In the genomic region with DNA sequence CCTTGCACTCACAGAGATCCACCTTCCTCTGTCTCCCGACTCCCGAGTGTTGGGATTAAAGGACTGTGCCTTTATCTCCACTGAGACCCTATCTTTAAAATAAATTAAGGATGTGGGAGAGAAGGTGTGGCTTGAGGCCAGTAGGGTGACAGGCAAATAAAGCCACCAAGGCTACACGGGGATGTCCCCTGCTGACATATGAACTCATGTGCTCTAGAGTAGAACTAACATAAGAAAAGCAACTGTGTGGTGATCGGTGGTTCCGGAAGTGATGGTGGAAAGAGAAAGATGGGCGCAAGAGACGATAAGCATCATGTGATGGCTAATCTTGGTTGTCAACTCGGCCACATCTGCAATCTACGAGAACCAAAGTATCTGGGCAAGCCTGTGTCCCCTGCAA, we compare ENCODE assay signal across 8 mouse cellular contexts. TPM values are rescaled to one million over a fixed set of nuclear protein-coding genes. Genes with fewer than 3 reads are reported as not detected.
DNase-seq lines count a peak whose midpoint lies in the region; ATAC-seq and TF ChIP-seq lines count a peak whose summit lies in the region.

No protein-coding gene starts in this region.

- 81% methylated on average over 9 of the region's 9 CpGs for WGBS in kidney, embryonic 16.5 days
- WGBS in intestine, postnatal 0 days = 72% methylated on average over 9 of the region's 9 CpGs
- 74% methylated on average over 9 of the region's 9 CpGs for WGBS in neural tube, embryonic 13.5 days

- no peak overlapping the region for H3K27ac ChIP-seq in kidney, embryonic 16.5 days (ENCODE audit: low read length)
- no peak overlapping the region for H3K27ac ChIP-seq in intestine, postnatal 0 days (ENCODE audit: low read depth, low read length)
- H3K27ac ChIP-seq in neural tube, embryonic 13.5 days (replicated peaks) = peak overlapping the region; percentile 53

- intact Hi-C loops in gastrocnemius, postnatal 14 days (cut with DNase I; ENCODE audit: low total_unique reads) = loop anchor here (5.0 kb wide), 1 partner anchor 40 kb away; no protein-coding TSS in a partner anchor
- intact Hi-C loops in gastrocnemius, postnatal 36 days (cut with DNase I) = loop anchor here (5.0 kb wide), 1 partner anchor 45 kb away; no protein-coding TSS in a partner anchor

- no peak overlapping the region for H3K9ac ChIP-seq in kidney, embryonic 16.5 days (replicated peaks; ENCODE audit: low read length)
- H3K9ac ChIP-seq in intestine, postnatal 0 days (ENCODE audit: low read depth, low read length) = no peak overlapping the region
- H3K9ac ChIP-seq in neural tube, embryonic 13.5 days = peak overlapping the region; percentile 60

- peaks cover 28% of the 10 kb centered on the region for H3K36me3 ChIP-seq in kidney, embryonic 16.5 days (ENCODE audit: insufficient read depth, low read length)
- H3K36me3 ChIP-seq in intestine, postnatal 0 days (ENCODE audit: control insufficient read depth, insufficient read depth) = peaks cover 47% of the 10 kb centered on the region
- peaks cover 22% of the 10 kb centered on the region for H3K36me3 ChIP-seq in neural tube, embryonic 13.5 days

- no peak for TF ChIP-seq CTCF in intestine, postnatal 0 days (IDR thresholded peaks at IDR 0.05; ENCODE audit: low read depth)

- H3K9me3 ChIP-seq in kidney, embryonic 16.5 days (ENCODE audit: low read length) = no peaks in the 10 kb centered on the region
- H3K9me3 ChIP-seq in intestine, postnatal 0 days (ENCODE audit: control insufficient read depth) = no peaks in the 10 kb centered on the region
- no peaks in the 10 kb centered on the region for H3K9me3 ChIP-seq in neural tube, embryonic 13.5 days

- peak overlapping the region; percentile 78 for H3K4me2 ChIP-seq in kidney, embryonic 16.5 days (replicated peaks; ENCODE audit: low read depth, low read length)
- H3K4me2 ChIP-seq in intestine, postnatal 0 days (replicated peaks; ENCODE audit: low read depth) = peak overlapping the region; percentile 83; the same call in 1 of the 2 replicates
- peak overlapping the region; percentile 60 for H3K4me2 ChIP-seq in neural tube, embryonic 13.5 days

- 0 out of 2 replicates have a peak overlapping the region, but pooled peaks have one; percentile 55 for H3K4me3 ChIP-seq in kidney, embryonic 16.5 days (ENCODE audit: low read length)
- H3K4me3 ChIP-seq in intestine, postnatal 0 days (ENCODE audit: low read depth, low read length) = no peak overlapping the region
- H3K4me3 ChIP-seq in neural tube, embryonic 13.5 days = peak overlapping the region; percentile 41

- no peaks in the 10 kb centered on the region for H3K27me3 ChIP-seq in kidney, embryonic 16.5 days (ENCODE audit: insufficient read depth, low read length)
- no peaks in the 10 kb centered on the region for H3K27me3 ChIP-seq in intestine, postnatal 0 days (replicated peaks; ENCODE audit: control insufficient read depth, insufficient read depth, low read length)
- no peaks in the 10 kb centered on the region for H3K27me3 ChIP-seq in neural tube, embryonic 13.5 days

- H3K4me1 ChIP-seq in kidney, embryonic 16.5 days (ENCODE audit: insufficient read depth, low read length) = no peaks in the 10 kb centered on the region; the same call in 1 of the 2 replicates
- no peaks in the 10 kb centered on the region for H3K4me1 ChIP-seq in intestine, postnatal 0 days (replicated peaks; ENCODE audit: control insufficient read depth, insufficient read depth, low read length)
- peaks cover 15% of the 10 kb centered on the region for H3K4me1 ChIP-seq in neural tube, embryonic 13.5 days (replicated peaks)

- no peak for DNase-seq in kidney, adult 18-20 months
- no peak for DNase-seq in gastrocnemius, postnatal 14 days
- no peak for DNase-seq in gastrocnemius, postnatal 36 days
- DNase-seq in spleen, adult 18-20 months = no peak

- ATAC-seq in kidney, embryonic 16.5 days (ENCODE audit: low FRiP score, low TSS enrichment) = no peak
- ATAC-seq in erythroblast, adult 5-6 weeks (replicated peaks; ENCODE audit: low FRiP score, poor library complexity, severe bottlenecking) = peak; percentile 9; the same call in 1 of the 2 replicates
- no peak for ATAC-seq in intestine, postnatal 0 days
- ATAC-seq in neural tube, embryonic 13.5 days (ENCODE audit: low read depth) = peak; percentile 20; the same call in 1 of the 2 replicates

RNA-seq across cellular contexts. Expression of gene Cmtm6, which starts 21.4 kb away (rescaled TPM):
- 67.0 and 73.5 TPM in 2 replicates for polyA plus RNA-seq in kidney, embryonic 16.5 days (2015; fragmentation: Nextera tagmentation; extraction: Ambion mirVana)
- 9.6 and 23.0 TPM in 2 replicates for total RNA-seq in erythroblast, adult 5-6 weeks (2015; ENCODE audit: low replicate concordance)
- 17.0 and 24.4 TPM in 2 replicates for total RNA-seq in erythroblast, adult 5-6 weeks (2017; ENCODE audit: low replicate concordance)
- 87.8 and 98.2 TPM in 2 replicates for polyA plus RNA-seq in intestine, postnatal 0 days (2015; fragmentation: Nextera tagmentation; extraction: Ambion mirVana)
- 20.3 and 22.3 TPM in 2 replicates for polyA plus RNA-seq in neural tube, embryonic 13.5 days (2015; fragmentation: Nextera tagmentation; extraction: Ambion mirVana)
- total RNA-seq in gastrocnemius, postnatal 14 days (2021) = 10 to 100 TPM; 11.2 to 14.2 TPM
- 1 to 10 TPM; 6.5 to 6.7 TPM for total RNA-seq in gastrocnemius, postnatal 36 days (2021)

RNA-seq across cellular contexts. Expression of gene Cmtm7, which starts 29.3 kb away (rescaled TPM):
- polyA plus RNA-seq in kidney, embryonic 16.5 days (2015; fragmentation: Nextera tagmentation; extraction: Ambion mirVana) = 111 and 117 TPM in 2 replicates
- 62.7 and 84.2 TPM in 2 replicates for total RNA-seq in erythroblast, adult 5-6 weeks (2015; ENCODE audit: low replicate concordance)
- total RNA-seq in erythroblast, adult 5-6 weeks (2017; ENCODE audit: low replicate concordance) = 59.2 and 111 TPM in 2 replicates
- 34.8 and 35.7 TPM in 2 replicates for polyA plus RNA-seq in intestine, postnatal 0 days (2015; fragmentation: Nextera tagmentation; extraction: Ambion mirVana)
- polyA plus RNA-seq in neural tube, embryonic 13.5 days (2015; fragmentation: Nextera tagmentation; extraction: Ambion mirVana) = 22.0 and 26.6 TPM in 2 replicates
- total RNA-seq in gastrocnemius, postnatal 14 days (2021) = 10 to 100 TPM in 1 of 2 experiments, 1 to 10 TPM in 1; 7.3 to 10.6 TPM
- total RNA-seq in gastrocnemius, postnatal 36 days (2021) = 1 to 10 TPM; 4.8 to 5.3 TPM

Comparison
In these comparisons a context has a peak if more than half of its experiments do, and no peak if none do; other contexts are left out.
1. ATAC-seq: peak in erythroblast, adult 5-6 weeks (single experiment) and neural tube, embryonic 13.5 days (single experiment); none in kidney, embryonic 16.5 days (single experiment) and intestine, postnatal 0 days (single experiment).
2. RNA of gene Cmtm7, which starts 29.3 kb away (total RNA-seq): 59.2 to 111 TPM in erythroblast, adult 5-6 weeks; 7.3 to 10.6 TPM in gastrocnemius, postnatal 14 days and 4.8 to 5.3 TPM in gastrocnemius, postnatal 36 days; every median in the first group is over 4 times any median in the second.
3. Peak in every context shown above with its lines, with median percentiles within 50 percentile points of each other: H3K4me2 ChIP-seq.